8 mouse cellular contexts compared by ENCODE assay signal in the genomic region with DNA sequence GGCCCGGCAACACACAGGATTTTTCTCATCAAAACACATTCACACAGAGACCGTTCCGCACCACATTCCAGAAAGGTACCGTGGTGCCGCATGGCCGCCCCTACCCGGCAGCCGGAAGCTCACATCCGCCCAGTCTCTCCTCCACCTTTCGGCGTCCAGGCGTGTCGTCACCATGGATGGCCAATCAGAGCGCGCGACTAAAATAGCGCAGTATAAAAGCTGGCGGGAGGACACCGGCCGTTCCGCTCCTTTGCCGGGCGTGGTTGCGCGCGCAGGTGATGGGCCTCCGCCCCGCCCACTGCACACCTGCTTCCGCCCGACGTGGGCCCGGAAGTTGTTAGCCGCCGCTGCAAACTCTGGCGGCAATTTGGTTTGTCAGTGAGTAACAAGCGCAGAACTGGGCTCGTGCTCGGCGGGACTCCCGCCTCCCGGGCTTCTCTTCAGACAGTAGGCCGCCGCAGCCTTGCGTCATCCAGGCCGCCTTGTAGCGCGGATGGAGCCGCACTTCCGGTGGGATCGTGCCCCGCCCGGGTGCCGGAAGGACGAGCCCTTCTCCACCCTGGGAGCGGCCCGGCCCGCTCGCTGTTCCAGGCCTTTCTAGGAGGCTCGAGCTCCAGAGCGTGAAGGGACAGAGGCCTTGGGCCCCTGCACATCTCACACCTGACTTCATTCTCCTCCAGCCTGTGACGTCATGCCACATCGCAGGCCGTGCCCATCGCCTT. TPM values are rescaled to one million over a fixed set of nuclear protein-coding genes. Genes with fewer than 3 reads are reported as not detected.
DNase-seq lines count a peak whose midpoint lies in the region; ATAC-seq lines count a peak whose summit lies in the region.

No protein-coding gene starts in this region.

- 2% methylated on average over 64 of the region's 64 CpGs for WGBS in heart, embryonic 13.5 days
- 3% methylated on average over 64 of the region's 64 CpGs for WGBS in liver, embryonic 12.5 days (ENCODE audit: insufficient replicate concordance)
- WGBS in stomach, embryonic 15.5 days = 1% methylated on average over 64 of the region's 64 CpGs

- H3K27me3 ChIP-seq in heart, embryonic 13.5 days (replicated peaks) = 0 out of 2 replicates have a peak, but pooled peaks cover 2% of the 10 kb centered on the region
- peaks cover 3% of the 10 kb centered on the region; the same call in 1 of the 2 replicates for H3K27me3 ChIP-seq in liver, embryonic 12.5 days (replicated peaks)
- no peaks in the 10 kb centered on the region for H3K27me3 ChIP-seq in stomach, embryonic 15.5 days (replicated peaks)

- peak; percentile 100 for DNase-seq in CD4-positive, CD25-positive, alpha-beta regulatory T cell, adult 2 months (ENCODE audit: low read depth, low spot score)
- DNase-seq in fat pad, adult 2 months (ENCODE audit: extremely low read depth, low read depth, low spot score) = peak; percentile 67
- peak; percentile 97 for DNase-seq in kidney, postnatal 10 days
- peak; percentile 98 to 99 for DNase-seq in natural killer cell, adult 2 months (ENCODE audit: low spot score in 2 of 2)

- H3K4me1 ChIP-seq in brown adipose tissue, adult 24 weeks (ENCODE audit: control insufficient read depth, insufficient read depth, insufficient read length, low read length) = no peaks in the 10 kb centered on the region
- H3K4me1 ChIP-seq in heart, embryonic 13.5 days = peaks cover 14% of the 10 kb centered on the region
- H3K4me1 ChIP-seq in liver, embryonic 12.5 days = peaks cover 39% of the 10 kb centered on the region
- no peaks in the 10 kb centered on the region for H3K4me1 ChIP-seq in stomach, embryonic 15.5 days

- H3K9ac ChIP-seq in heart, embryonic 13.5 days = peak overlapping the region; percentile 83
- peak overlapping the region; percentile 74 for H3K9ac ChIP-seq in liver, embryonic 12.5 days
- H3K9ac ChIP-seq in stomach, embryonic 15.5 days = peak overlapping the region; percentile 38; the same call in 1 of the 2 replicates

- H3K4me2 ChIP-seq in heart, embryonic 13.5 days = peak overlapping the region; percentile 86
- peak overlapping the region; percentile 88 for H3K4me2 ChIP-seq in liver, embryonic 12.5 days
- peak overlapping the region; percentile 75 for H3K4me2 ChIP-seq in stomach, embryonic 15.5 days

- H3K4me3 ChIP-seq in brown adipose tissue, adult 24 weeks (ENCODE audit: insufficient read depth, low read depth, low read length) = peak overlapping the region; percentile 64
- H3K4me3 ChIP-seq in heart, embryonic 13.5 days = peak overlapping the region; percentile 73
- peak overlapping the region; percentile 73 for H3K4me3 ChIP-seq in liver, embryonic 12.5 days
- peak overlapping the region; percentile 54 for H3K4me3 ChIP-seq in stomach, embryonic 15.5 days (replicated peaks)

- no peaks in the 10 kb centered on the region for H3K9me3 ChIP-seq in heart, embryonic 13.5 days
- peaks cover 3% of the 10 kb centered on the region; the same call in 1 of the 2 replicates for H3K9me3 ChIP-seq in liver, embryonic 12.5 days (replicated peaks)
- no peaks in the 10 kb centered on the region for H3K9me3 ChIP-seq in stomach, embryonic 15.5 days

- no peaks in the 10 kb centered on the region for H3K36me3 ChIP-seq in heart, embryonic 13.5 days
- 0 out of 2 replicates have a peak, but pooled peaks cover 3% of the 10 kb centered on the region for H3K36me3 ChIP-seq in liver, embryonic 12.5 days
- no peaks in the 10 kb centered on the region for H3K36me3 ChIP-seq in stomach, embryonic 15.5 days

- peak; percentile 88 for ATAC-seq in heart, embryonic 13.5 days (ENCODE audit: extremely low read depth, insufficient number of reproducible peaks, low FRiP score, low TSS enrichment)
- peak; percentile 97 for ATAC-seq in liver, embryonic 12.5 days
- ATAC-seq in stomach, embryonic 15.5 days (ENCODE audit: insufficient read depth, low FRiP score, low read depth) = peak; percentile 98

- peak overlapping the region; percentile 48 for H3K27ac ChIP-seq in brown adipose tissue, adult 24 weeks (replicated peaks; ENCODE audit: low read depth, low read length)
- peak overlapping the region; percentile 91 for H3K27ac ChIP-seq in heart, embryonic 13.5 days (replicated peaks)
- H3K27ac ChIP-seq in liver, embryonic 12.5 days = peak overlapping the region; percentile 99
- peak overlapping the region; percentile 97 for H3K27ac ChIP-seq in stomach, embryonic 15.5 days

RNA-seq across cellular contexts. Expression of gene Ezr, which starts 45.3 kb away (rescaled TPM):
- polyA plus RNA-seq in brown adipose tissue, adult 24 weeks (2012; ENCODE audit: insufficient read depth, insufficient read length, missing spikeins) = 3.0 and 3.6 TPM in 2 replicates
- 103 and 105 TPM in 2 replicates for polyA plus RNA-seq in heart, embryonic 13.5 days (2015; fragmentation: Nextera tagmentation; extraction: Ambion mirVana)
- 67.9 and 72.4 TPM in 2 replicates for polyA plus RNA-seq in liver, embryonic 12.5 days (2016; fragmentation: Nextera tagmentation; extraction: Ambion mirVana)
- 223 and 228 TPM in 2 replicates for polyA plus RNA-seq in stomach, embryonic 15.5 days (2015; fragmentation: Nextera tagmentation; extraction: Ambion mirVana)

Comparison
In these comparisons a context has a peak if more than half of its experiments do, and no peak if none do; other contexts are left out.
1. Peak in every context shown above with its lines: DNase-seq, ATAC-seq, H3K4me3 ChIP-seq and H3K27ac ChIP-seq.
2. H3K27ac ChIP-seq: peak in every context shown above with its lines; median percentile 99 in liver, embryonic 12.5 days; 97 in stomach, embryonic 15.5 days; 91 in heart, embryonic 13.5 days; 48 in brown adipose tissue, adult 24 weeks.
3. RNA of gene Ezr, which starts 45.3 kb away (polyA plus RNA-seq): 223 to 228 TPM in stomach, embryonic 15.5 days, 103 to 105 TPM in heart, embryonic 13.5 days and 67.9 to 72.4 TPM in liver, embryonic 12.5 days; 3.0 to 3.6 TPM in brown adipose tissue, adult 24 weeks; every median in the first group is over 10 times any median in the second.